Mouse (Mus musculus) brain, embryonic 14.5 days (tissue): ENCODE results near the gene Prkg2.

Source experiments
- CTCF ChIP-seq: fragments of 200-500 bp; IDR thresholded peaks from 2 replicates; pipeline ENCODE4 v1.5.1; 2012; ENCODE audit warnings: inconsistent platforms, mild to moderate bottlenecking, moderate library complexity, borderline replicate concordance; ENCODE audit not compliant: insufficient read depth, insufficient read length; ENCODE audit errors: extremely low read depth
- POLR2A ChIP-seq: fragments of 200-500 bp; IDR thresholded peaks from 2 replicates; pipeline ENCODE4 v1.6.1; 2012; ENCODE audit warnings: mild to moderate bottlenecking, inconsistent platforms, borderline replicate concordance; ENCODE audit not compliant: poor library complexity, insufficient read depth, insufficient read length, severe bottlenecking; ENCODE audit errors: extremely low read depth

DNA sequence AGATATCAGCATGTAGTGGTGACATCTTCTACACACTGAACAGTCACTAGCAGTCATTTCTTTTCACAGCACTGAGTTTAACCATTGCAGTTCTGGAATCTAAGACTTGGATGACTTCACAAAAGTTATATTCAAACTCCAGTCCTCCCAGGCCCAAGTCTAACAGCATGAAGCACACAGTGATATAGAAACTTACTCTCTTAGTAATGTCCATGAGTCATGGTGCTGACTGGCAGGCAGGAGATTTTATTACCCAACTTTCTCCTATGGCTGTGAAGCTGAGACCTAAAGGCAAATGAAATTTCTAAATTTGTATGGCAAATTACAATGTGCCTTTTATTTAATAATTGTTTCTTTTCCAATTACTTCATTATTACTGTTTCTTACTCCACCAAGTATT, 139.2 kb downstream of the Prkg2 start:
- TF ChIP-seq CTCF (no peak), POLR2A (no peak)
